Mouse (Mus musculus) effector memory CD4-positive, alpha-beta T cell, adult 5 months (primary cell): ENCODE data around the gene Olfr190. TPM values are rescaled to one million over a fixed set of nuclear protein-coding genes. Genes with fewer than 3 reads are reported as not detected.

Experiments
- polyA plus RNA-seq: library from polyadenylated mRNA; unstranded; fragments of 100-300 nt; shearing (Covaris generic); gene quantifications from one replicate; pipeline ENCODE4 v1.2.1, GENCODE M21; 2017

The Olfr190 gene
- polyA plus RNA-seq = not detected

DNA sequence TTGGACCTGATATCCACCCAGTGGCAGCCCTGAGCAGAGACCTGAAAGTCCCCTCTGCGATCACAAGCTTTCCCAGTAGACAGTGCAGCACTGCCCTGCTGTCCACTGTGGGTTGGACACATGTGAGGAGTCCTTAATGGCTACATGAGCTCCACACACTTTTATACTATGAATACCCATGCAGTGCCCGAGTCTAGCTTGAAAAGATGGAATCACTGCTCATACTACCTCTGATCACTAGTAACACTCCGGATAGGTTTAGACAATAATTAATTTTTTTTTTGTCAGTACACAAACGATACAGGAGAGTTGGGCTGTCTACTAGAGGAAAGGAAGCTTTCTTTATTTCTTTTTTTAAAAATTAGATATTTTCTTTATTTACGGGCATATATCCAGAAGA, at the start of gene Olfr190:
Gene Olfr190 (minus strand): TSS at position 101 of the 400 bp plus-strand sequence.

DNA sequence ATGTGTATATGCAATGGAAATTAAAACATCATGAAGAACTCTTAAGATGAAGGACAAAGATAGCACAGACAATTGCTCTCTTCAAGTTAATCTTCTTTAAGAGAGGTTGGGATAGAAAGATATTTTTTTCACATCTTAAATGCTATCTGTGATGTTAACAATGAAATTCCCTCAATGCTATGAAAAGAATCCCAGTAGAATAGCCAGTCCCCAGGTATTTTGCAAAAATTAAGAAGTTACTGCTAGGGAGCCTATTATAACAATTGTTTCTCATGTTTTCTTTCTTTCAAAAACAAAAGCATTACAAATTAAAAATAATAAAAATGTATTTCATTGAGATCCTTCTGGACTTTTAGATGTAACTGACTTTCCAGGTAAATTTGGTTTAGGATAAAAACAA, 43.2 kb upstream of the Olfr190 start, which contains the start of gene Olfr194:
Gene Olfr194 (minus strand): TSS at position 101 of the 400 bp plus-strand sequence.

DNA sequence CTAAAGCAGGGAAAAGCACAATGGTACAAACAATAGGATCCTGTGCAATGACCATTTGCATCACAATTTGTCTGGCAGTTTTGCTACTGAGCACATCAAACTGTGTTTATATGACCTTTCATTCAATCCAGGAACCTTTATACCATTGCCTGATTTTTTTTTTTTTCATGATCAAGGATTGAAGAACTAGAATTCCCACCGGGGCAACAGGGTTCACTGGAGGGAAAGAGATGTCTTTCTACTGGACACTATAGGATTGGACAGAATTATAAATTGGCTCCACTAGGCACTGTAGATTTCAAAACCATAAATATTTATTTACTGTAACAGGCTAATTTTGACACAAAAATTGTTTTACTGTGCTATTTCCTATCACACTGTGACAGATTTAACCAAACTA, 34.0 kb upstream of the Olfr190 start, which contains the start of gene Olfr193:
Gene Olfr193 (minus strand): TSS at position 101 of the 400 bp plus-strand sequence.

DNA sequence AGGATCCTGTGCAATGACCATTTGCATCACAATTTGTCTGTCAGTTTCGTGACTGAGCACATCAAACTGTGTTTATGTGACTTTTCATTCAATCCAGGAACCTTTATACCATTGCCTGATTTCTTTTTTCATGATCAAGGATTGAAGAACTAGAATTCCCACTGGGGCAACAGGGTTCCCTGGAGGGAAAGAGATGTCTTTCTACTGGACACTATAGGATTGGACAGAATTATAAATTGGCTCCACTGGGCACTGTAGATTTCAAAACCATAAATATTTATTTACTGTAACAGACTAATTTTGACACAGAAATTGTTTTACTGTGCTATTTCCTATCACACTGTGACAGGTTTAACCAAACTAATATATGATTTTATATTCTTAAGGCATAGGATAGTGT, 11.9 kb upstream of the Olfr190 start, which contains the start of gene Olfr191:
Gene Olfr191 (minus strand): TSS at position 101 of the 400 bp plus-strand sequence.

DNA sequence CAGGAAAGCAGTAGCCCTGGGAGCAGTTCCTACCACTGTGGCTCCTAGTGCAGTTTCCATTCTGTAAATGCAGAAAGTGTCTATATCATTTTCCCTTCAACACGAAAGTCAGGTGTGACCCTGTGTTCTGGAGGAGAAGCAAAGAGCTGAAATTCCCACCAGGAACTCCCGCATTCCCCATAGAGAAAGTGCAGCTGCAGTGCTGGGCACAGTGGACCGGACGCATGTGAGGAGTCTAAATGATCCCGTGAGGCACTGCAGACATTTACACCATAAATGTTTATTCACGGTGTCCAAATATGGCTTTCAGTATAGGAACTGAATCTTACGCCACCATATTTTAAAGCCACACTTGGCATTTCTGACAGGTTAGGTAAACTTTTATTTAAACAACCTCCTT, 38.1 kb downstream of the Olfr190 start, which contains the start of gene Olfr187:
Gene Olfr187 (minus strand): TSS at position 58 of the 400 bp plus-strand sequence.

DNA sequence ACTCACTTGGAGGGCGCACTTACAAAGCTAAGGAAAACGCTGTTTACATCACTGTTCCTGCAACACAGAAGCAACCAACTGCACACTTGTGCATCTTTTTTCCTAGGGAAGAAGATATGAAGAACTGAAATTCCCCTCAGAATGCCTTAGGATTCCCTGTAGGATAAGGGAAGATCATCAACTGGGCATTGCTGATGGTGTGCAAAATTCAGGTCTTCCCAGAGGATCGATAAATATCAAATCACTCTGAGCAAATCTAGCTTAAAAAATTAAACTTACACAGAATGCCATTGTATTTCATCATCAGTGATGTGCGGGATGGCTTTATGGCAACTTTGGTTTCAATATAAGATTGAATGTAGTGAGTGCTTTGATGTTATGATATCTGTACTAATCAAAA, 47.6 kb downstream of the Olfr190 start, which contains the start of gene Olfr186:
Gene Olfr186 (minus strand): TSS at position 101 of the 400 bp plus-strand sequence.

Other genes starting within 250 kb of the Olfr190 start
- not detected for gene Olfr177, start 203.2 kb downstream of the Olfr190 start, polyA plus RNA-seq
- 0.36 TPM for gene Olfr178, start 185.9 kb downstream of the Olfr190 start, polyA plus RNA-seq
- not detected for gene Olfr181, start 149.2 kb downstream of the Olfr190 start, polyA plus RNA-seq
- gene Olfr180, start 148.6 kb downstream of the Olfr190 start, polyA plus RNA-seq = not detected
- 0.20 TPM for gene Olfr183, start 82.6 kb downstream of the Olfr190 start, polyA plus RNA-seq
- gene Olfr186, start 47.7 kb downstream of the Olfr190 start, polyA plus RNA-seq = 0.16 TPM
- gene Olfr187, start 38.2 kb downstream of the Olfr190 start, polyA plus RNA-seq = not detected
- gene Olfr191, start 11.8 kb upstream of the Olfr190 start, polyA plus RNA-seq = not detected
- not detected for gene Olfr193, start 33.9 kb upstream of the Olfr190 start, polyA plus RNA-seq
- gene Olfr194, start 43.1 kb upstream of the Olfr190 start, polyA plus RNA-seq = not detected
- gene Olfr195, start 69.0 kb upstream of the Olfr190 start, polyA plus RNA-seq = not detected
- not detected for gene Olfr196, start 92.4 kb upstream of the Olfr190 start, polyA plus RNA-seq
- gene Olfr198, start 125.5 kb upstream of the Olfr190 start, polyA plus RNA-seq = not detected
- not detected for gene Olfr199, start 141.8 kb upstream of the Olfr190 start, polyA plus RNA-seq
- gene Olfr201, start 194.6 kb upstream of the Olfr190 start, polyA plus RNA-seq = not detected
- gene Olfr202, start 208.8 kb upstream of the Olfr190 start, polyA plus RNA-seq = not detected
- gene Olfr203, start 220.9 kb upstream of the Olfr190 start, polyA plus RNA-seq = not detected
- not detected for gene Olfr204, start 240.2 kb upstream of the Olfr190 start, polyA plus RNA-seq